Mouse (Mus musculus) monocyte, adult 5-6 weeks (primary cell): ENCODE results near the gene Myh14. TPM values are rescaled to one million over a fixed set of nuclear protein-coding genes. Genes with fewer than 3 reads are reported as not detected.
"Not testable (repeated sequence)": the region's sequence is repeated elsewhere in the genome, so short reads cannot be mapped to it uniquely, and the experiment has no call there.

Source experiments
- ATAC-seq: fragments of 153-309, 156-312 bp; replicated peaks from 2 replicates; pipeline ENCODE4 v1.8.0; 2017; ENCODE audit warnings: mild to moderate bottlenecking; ENCODE audit not compliant: low TSS enrichment, insufficient number of reproducible peaks, severe bottlenecking, poor library complexity, low FRiP score
- total RNA-seq: library from RNA; stranded (forward); fragments of 200-1000, 200-491, 200-594 nt; gene quantifications from 3 replicates; pipeline ENCODE4 v1.2.3, GENCODE M21; 2017

Myh14 gene
- total RNA-seq = not detected in 3 replicates

DNA sequence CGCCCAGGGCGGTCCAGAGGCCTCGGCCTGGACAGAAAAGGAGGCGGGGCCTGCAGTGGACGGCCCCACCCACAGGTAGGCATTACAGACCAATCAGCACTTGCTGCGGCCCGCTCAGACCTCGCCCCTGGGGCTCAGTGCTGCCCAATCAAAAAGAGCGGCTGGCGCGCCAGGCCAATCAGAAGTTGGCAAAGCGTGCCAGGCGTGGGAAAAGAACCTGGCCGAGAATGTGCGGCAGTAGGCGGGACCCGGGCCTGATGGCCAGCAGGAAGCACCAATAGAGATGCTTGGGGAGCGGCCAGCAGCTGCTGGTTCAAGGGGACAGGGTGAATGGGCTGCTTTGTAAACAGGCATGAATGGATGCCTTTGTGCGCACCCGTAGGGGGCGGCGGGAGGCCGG lies at the start of gene Myh14:
TSS of gene Myh14 (minus strand) at position 41 of the 400 bp plus-strand sequence.
- no peak for ATAC-seq

DNA sequence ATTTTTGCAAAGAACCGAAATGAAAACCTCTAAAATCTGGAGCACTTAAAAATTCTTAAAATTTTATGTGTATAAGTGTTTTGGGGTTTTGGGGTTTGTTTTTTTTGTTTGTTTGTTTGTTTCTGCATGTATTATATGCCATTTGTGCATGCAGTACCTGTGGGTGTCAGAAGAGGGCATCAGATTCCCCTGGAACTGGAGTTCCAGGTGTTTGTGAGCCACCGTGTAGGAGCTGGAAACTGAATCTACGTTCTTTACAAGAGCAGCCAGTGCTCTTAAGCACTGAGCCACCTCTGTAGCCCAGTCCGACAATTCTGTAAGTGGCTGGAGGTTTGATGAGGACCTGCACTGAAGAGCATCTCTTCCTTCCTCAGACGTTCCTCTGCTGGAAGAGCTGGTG lies 39.2 kb upstream of the Myh14 start:
- ATAC-seq = no peak

DNA sequence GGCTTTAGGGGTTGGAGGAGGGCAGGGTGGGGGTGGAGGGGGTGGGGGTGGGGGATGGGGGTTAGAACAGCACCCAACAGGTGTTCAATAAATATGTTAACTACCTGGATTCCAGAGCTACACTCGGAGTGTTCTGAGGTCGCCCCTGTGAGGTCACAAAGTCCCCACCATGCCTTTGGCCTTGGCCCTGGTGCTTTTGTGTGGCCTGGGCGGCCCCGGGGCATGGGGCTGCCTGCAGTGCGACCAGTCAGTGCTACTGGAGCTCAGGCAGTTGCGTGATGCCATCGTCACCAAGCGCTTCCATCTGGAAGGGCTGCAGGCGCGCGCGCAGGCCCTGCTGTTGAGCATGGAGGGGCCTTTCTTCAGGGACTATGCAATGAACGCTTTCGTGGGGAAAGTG lies 37.9 kb upstream of the Myh14 start, which contains the start of gene Izumo2:
TSS of gene Izumo2 (plus strand) at position 169 of the 400 bp plus-strand sequence.
- ATAC-seq = no peak

DNA sequence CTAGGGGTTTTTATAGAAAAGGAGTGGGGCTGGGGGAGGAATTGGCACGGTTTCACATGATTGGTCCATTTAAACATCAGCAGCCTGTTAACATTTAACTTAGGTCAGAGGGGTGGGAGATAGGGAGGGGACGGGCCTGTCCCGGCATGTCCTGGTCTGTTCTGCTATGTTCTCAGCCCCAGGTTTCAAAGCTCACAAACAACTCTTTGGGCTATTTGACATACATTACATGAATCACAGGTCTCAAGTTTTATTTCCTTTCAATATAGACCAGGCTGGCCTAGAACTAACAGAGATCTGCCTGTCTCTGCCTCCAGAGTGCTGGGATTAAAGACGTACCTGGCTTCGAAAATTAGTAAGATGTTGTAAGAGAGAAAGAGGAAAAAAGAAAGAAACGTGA lies 37.5 kb upstream of the Myh14 start:
- ATAC-seq = not testable (repeated sequence)

DNA sequence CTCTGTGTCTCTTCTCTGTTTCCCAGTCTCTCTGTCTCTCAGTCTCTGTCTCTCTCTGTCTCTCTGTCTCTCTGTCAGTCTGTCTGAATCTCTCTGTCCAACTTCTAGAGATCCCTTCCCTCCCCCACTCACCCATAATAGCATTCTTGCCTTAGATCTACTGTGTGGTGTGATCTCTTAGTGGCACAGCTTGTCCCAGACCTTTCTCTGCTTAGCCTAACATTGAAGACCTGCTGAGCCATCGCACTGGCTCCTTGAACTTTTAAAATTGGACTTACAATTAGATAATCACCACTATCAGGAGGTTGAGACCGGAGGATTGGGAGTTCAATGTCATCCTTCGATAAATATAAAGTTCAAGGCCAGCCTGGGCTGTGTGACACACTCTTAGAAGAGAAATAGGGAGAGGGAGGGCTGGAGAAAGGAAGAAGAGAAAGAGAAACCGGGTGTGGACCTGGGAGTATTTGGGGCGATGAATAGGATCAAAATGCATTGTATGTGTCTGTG lies 36.6 kb upstream of the Myh14 start:
- no peak for ATAC-seq

DNA sequence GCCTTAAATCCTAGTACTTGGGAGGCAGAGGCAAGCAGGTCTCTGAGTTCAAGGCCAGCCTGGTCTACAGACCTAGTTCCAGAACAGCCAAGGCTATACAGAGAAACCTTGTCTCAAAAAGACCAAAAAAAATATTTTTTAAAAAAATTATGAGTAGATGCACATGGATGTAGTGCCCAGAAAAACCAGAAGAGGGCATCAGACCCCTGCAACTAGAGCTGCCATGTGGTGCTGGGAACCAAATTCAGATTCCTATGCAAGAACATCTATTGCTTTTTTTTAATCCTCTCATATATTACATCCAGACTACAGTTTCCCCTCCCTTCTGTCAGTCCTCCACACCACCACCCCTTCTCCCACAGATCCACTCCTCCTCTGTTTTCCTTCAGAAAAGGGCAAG lies 35.7 kb upstream of the Myh14 start:
- ATAC-seq = no peak

DNA sequence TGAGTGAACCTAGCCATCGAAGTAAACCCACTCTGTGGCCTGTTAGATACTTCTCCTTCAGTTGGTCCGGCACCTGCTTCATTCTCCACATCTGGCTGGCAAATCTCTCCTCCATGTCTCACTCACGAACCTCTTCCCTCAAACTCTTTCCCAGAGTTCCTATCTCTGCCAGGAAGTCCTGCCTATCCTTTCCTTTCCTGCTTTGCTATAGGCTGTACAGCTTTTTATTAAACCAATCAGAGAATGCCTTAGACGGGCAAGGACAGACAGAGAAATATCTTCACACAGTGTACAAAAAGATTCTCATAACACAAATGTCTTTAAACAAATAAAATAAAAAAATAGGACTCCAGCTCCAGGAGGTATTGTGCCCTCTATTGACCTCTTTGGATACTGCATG lies 34.4 kb upstream of the Myh14 start:
- no peak for ATAC-seq

DNA sequence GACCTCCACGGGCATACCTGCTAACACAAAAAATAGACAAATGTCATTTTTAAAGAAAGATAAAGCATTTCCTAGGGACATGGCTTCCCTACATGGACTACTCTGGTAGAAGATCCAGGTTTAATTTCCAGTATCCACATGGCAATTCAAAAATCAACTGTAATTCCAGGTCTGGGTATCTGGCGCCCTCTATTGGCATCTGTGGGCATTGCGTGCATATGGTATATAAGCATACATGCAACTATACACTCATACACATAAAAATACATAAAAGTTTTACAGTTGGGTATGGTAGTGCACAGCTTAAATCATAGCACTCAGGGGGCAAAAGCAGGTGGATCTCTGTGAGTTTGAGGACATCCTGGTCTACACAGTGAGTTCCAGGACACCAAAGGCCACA lies 33.7 kb upstream of the Myh14 start:
- no peak for ATAC-seq

DNA sequence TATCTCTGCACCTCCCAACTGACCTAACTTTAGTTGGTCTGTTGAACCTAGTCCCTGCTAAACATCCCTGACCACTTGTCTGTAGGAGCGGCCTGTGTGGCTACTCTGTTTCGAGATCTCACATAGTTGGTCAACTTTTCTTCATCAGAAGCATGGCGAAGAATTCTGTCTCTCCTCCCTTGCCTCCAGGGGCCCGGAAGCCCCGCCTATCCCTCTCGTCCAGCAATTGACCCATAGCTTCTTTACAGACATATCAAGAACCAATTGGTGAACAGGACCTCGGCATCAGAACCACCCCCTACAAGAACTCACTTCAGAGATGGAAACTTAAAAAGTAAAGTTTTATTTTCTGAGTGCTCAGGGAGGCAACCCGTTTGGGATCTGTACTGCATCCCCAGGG lies 32.3 kb upstream of the Myh14 start:
- no peak for ATAC-seq

DNA sequence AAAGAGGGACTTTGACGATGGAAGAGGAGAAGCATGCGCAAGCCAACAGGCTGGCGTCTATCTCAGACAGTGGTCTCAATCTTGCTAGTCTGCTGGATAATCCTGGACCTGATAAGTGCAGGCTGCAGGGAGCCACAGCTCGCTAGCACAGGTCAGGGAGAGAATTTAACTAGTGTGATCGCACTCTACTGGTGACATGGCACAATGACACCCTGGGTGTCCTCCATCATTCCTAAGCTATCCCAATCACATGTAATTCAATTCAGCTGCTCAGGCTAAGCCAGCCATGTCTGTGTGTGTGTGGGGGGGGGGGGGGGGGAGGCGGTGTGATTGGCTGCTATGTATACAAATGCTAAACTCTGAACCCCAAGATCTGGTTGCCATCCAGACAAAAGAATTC lies 31.3 kb upstream of the Myh14 start:
- peak; percentile 61; the same call in 1 of the 2 replicates for ATAC-seq

DNA sequence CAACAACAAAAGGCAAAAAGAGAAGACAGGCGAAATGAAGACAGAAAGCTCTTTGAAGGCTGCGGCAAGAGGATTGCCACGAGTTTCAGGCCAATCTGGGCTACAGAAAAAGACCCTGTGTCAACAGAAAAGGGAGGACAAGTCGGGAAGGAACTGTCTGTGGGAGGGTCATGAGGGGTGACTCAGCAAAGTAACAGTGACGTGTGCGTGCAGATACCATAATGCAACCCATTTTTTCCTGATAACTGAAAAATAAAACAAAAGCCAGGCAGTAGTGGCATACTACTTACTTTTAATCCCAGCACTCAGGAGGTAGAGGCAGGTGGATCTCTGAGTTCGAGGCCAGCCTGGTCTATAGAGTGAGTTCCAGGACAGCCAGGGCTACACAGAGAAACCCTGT lies 27.3 kb upstream of the Myh14 start:
- no peak for ATAC-seq

DNA sequence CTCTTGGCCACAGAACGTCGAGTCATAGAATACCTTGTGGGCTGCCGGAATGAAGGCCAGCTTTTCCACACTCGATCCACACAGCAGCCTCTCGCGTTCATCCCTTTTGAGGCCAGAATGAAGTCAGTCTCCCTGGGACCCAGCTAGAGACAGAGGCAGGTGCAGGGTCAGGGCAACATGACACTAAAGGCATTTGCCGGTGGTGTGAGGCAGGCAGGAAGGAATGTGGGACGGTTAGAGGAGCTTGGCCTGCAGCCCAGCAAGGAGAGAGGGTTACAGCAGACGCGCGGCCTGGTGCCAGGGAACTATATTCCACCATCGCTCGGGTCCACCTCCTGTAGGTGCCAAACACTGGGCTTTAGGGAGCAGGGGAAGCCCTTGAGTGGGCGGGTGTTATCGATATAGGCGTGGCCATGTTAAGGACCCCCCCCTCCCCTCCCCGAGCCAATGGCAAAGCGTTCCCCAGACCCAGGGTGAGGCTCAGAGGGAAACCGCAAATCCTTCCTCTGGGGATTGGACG lies 26.6 kb upstream of the Myh14 start:
- ATAC-seq = no peak

DNA sequence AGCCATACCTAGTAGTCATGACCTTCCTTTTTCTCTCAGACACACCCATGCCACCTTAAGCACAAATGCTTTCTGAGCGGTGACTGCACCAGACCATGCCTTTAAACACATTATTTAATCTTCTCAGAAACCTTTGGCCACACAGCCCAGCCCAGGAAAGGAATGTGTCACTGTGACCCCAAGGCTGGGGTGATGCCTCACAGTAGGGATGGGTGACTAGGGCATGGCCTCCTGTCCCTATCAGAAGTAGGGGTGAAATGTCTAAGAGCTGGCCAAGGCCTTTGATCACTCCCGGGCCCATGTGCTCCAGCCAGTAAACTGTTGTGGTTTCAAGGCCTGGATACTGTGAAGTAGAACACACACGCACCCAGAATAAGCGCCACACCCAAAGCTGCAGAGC lies 24.6 kb upstream of the Myh14 start:
- no peak for ATAC-seq

DNA sequence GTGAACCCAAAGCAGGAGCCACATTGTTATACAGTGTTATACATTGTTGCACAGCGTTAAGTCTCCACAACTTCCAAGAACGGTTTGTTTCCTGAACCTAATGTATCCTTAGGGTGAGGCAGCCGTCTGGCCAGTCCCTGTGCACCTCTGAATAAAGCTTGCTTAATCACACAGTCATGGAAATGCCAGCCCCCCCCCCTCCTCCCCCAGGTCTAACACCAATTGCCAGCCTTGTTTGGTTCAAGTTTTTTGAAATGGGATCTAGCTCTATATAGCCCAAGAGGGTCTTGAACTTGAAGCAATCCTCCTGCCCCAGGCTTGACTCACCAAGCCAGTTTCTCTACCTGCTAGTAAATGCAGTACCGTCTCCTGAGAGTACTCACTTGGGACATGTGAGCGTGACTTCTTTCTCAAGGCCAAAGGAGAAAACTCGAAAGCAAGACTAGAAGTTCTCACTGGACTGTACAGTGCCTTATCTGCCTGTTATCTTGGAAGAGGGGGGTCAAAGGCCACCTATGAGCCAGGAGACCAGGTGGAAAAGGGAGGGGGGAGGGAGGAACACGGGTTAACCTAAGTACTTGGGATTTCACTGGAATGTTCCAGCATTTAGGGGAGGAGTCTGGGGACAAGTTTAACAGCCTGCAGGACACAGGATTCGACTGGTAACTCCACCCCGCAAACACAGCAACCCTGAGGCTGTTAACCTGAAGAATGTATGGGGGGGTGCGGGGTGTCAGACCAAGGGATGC lies 23.0 kb upstream of the Myh14 start:
- no peak for ATAC-seq

DNA sequence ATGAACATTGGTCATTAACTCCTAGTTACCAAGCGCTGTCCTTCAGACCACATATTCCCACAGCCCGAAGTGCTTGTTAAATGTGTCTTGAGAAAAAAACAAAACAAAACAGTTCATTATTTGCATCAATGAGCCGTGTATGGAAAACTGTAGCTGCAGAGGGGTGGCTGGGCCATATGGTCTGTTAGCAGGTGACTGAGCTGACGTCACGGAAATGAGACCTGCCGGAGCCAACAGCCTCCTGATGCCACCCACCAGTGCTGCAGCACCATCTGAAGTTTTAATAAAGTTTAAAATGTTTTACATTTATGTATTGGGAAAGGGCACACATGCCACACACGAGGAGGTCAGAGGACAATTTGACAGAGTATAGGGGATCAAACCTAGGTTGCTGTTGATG lies 18.7 kb upstream of the Myh14 start:
- ATAC-seq = no peak

DNA sequence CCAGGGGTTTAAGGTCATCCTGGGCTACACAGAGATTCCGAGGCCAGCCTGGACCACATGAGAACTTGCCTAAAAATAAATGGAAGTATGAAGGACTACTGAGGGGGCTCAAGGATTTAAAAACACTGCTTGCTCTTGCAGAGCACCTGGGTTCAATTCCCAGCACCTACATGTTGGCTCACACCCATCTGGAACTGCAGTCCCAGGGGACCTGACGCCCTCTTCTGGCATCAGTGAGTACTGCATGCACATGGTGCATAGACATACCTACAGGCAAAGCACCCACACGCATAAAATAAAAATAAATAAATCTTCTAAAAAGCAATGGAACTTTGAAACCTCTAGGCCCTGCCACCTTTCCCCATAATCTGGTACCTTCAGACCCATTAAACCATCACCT lies 18.2 kb upstream of the Myh14 start:
- no peak for ATAC-seq

DNA sequence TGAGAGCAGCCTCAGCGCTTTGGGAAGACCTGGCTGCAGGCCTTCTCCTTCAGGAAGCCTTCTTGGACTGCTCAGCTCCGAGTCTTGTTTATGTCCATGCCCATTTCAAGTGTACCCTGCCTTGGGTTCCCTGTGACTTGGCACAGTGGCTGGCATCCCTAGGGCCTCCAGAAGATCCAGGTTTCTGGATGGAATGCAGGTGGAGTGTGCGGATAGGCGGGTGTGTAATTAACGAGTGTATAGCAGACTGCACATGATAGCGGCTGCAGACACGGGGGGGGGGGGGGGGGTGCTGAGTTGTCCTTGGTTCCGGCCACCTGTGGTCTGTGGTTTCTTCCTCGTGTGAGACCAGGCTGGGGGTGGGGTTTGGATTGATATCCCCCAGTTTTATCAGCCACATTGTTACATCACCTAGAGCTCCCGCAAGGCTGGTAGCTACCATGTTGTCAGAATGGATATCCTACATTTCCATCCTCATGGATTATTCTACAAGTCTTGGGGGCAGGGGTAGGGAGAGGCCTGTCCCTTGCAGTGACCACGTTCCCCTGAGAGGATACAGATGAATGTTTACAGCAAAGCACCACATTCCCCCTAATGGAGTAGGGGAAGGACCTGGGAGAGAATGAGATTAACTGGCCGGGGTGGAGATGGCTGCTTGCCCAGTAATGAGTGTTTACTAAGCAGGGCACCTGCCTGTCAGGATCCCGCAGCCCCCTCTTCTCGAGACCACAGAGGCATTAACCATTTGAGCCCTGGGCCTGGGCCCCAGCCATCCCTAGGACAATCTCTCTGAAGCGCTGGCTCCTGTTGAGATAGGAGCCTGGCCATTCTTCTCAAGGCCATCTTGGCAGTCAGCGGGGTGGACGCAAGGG lies 15.1 kb upstream of the Myh14 start:
- ATAC-seq = no peak

DNA sequence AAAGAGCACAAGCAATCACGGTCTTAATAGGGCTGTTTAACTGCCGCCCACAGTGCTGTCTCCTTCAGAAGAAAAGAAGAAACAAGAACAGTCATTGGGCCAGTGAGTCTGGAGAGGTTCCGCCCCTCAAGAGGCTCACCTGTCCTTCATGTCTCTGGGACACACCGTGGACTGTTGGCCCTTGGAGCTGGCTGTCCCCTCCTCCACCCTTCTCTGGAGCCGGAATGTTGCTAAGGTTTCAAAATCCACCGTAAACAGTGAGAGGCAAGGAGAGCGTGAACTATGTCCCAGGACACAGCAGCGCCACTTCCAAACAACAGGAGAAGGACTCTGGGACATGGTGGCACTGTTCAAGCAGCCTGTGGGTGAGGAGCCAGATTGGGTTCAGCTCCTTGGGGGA lies 13.0 kb upstream of the Myh14 start:
- ATAC-seq = no peak

DNA sequence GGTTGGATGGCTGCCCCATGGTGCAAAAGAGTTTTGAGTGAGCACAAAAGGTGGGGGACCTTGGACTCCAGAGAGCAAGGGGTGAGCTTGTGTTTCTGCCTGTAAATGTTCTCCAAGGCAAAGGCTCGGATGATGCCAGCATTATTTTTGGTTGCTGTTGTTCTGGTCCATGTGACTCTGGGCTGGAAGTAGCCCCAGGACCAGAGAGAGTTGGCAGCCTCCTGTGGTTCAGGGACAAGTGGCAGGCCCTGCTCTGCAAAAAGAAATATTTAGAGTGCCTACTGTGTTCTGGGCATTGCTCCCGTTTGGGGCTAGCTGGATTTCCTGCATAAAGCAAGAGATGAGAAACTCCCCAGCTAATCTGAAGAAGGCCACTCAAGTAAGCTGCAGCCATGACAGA lies 6.0 kb upstream of the Myh14 start:
- no peak for ATAC-seq

DNA sequence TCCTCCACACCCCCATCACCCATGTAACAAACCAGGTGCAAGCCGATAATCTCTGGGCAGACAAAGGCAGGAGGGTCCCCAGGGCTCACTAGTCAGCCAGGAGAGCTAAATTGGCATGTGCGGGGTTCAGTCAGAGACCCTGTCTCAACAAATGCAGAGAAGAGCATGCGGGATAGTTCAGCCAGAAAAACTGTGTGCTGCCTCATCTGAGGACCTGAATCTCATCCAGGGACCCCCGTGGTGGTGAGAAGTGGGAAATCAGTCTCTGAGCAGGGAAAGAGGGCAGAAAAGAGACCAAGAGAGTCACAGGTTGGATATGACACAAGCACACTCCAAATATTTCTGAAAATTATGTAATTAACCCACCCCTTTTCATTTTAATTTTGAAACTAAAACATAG lies 5.5 kb upstream of the Myh14 start:
- no peak for ATAC-seq
